Mouse (Mus musculus): ENCODE measurements around the gene Ankib1. TPM values are rescaled to one million over a fixed set of nuclear protein-coding genes. Genes with fewer than 3 reads are reported as not detected.

Ankib1 gene
- polyA plus RNA-seq (2014; fragmentation: Nextera tagmentation; extraction: Ambion mirVana) = 10.4 and 11.3 TPM in 2 replicates

- DNase-seq (ENCODE audit: low spot score) (peak; percentile 90), ATAC-seq (replicated peaks; ENCODE audit: low FRiP score) (peak; percentile 88)
- peak within 1 kb of the TSS; percentile 90 for H3K4me2 ChIP-seq
- under 1% methylated on average over 107 of the region's 109 CpGs for WGBS
- no peaks in the 10 kb centered on the region for H3K27me3 ChIP-seq (replicated peaks; ENCODE audit: control insufficient read depth, insufficient read depth, low read length)
- no peaks in the 10 kb centered on the region for H3K9me3 ChIP-seq (ENCODE audit: control insufficient read depth, low read length)
- H3K27ac ChIP-seq (ENCODE audit: low read depth, low read length) = peak within 1 kb of the TSS; percentile 92
- peaks cover 14% of the 10 kb centered on the region; the same call in 1 of the 2 replicates for H3K4me1 ChIP-seq (replicated peaks; ENCODE audit: control insufficient read depth, insufficient read depth, low read length)
- peak within 1 kb of the TSS; percentile 88 for H3K9ac ChIP-seq (ENCODE audit: low read depth, low read length)
- peak within 1 kb of the TSS; percentile 69 for H3K4me3 ChIP-seq (ENCODE audit: low read depth, low read length)
- no peaks in the 10 kb centered on the region for H3K36me3 ChIP-seq (ENCODE audit: control insufficient read depth, insufficient read depth, low read length)
These were observed at the start of gene Ankib1, which contains the start of gene Krit1 for GRCm38 (mm10) chr5:3802433-3803291. Gene Ankib1 (minus strand): TSS chr5:3802925. Gene Krit1 (plus strand): TSS chr5:3803184.

DNA sequence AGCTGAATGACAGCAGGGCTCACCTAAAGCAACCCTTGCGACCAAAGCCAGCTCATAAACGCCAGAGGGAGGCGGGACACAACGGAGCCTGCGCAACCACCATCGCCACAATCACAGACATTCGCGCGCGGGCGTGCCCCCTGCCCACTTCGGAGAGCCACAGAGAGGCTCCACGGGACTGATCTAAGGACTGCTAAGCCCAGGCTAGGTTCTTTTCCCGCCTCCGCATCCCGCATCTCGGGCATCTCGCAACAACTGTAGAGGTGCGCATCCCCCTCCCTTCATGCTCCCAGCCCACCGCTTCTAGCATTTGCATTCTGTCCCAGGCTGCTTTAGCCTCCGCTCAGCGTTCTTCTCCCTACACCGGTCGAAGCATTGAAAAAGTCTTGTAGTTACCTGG, 42.3 kb upstream of the Ankib1 start, which contains the start of gene Lrrd1:
Lrrd1 (plus strand) TSS at position 148 of the 400 bp plus-strand sequence.
- Histone ChIP-seq H3K9me3 (ENCODE audit: control insufficient read depth, low read length) (no peaks in the 10 kb centered on the region), H3K27ac (ENCODE audit: low read depth, low read length) (no peak within 1 kb of the TSS), H3K36me3 (ENCODE audit: control insufficient read depth, insufficient read depth, low read length) (no peaks in the 10 kb centered on the region), H3K4me2 (peak within 1 kb of the TSS; percentile 60), H3K9ac (ENCODE audit: low read depth, low read length) (no peak within 1 kb of the TSS), H3K4me3 (ENCODE audit: low read depth, low read length) (peak within 1 kb of the TSS; percentile 39), H3K27me3 (replicated peaks; ENCODE audit: control insufficient read depth, insufficient read depth, low read length) (peaks cover 3% of the 10 kb centered on the region; the same call in 1 of the 2 replicates), H3K4me1 (replicated peaks; ENCODE audit: control insufficient read depth, insufficient read depth, low read length) (no peaks in the 10 kb centered on the region)
- no peak; the same call in 1 of the 2 replicates for ATAC-seq (replicated peaks; ENCODE audit: low FRiP score)
- no peak for DNase-seq (ENCODE audit: low spot score)
- WGBS = 20% methylated on average over 24 of the region's 24 CpGs

DNA sequence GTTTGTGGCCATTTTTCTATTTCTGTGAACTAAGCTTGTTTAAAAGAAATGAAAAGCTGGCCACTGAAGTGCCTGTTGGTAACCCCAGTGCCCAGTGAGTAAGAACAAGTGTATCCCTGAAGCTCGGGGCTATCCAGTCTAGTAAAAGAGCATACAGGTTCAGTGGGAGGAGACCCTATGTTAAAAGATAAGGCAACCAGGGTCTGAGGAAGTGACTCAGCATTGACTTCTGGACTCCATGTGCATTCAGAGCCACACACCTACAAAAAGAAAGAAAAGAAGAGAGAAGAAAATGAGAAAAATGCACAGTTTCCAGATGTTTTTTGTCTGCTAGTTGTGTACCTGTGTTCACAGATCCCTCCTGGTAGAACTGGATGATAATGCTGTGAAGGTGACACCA, 31.4 kb upstream of the Ankib1 start:
- H3K36me3 ChIP-seq (ENCODE audit: control insufficient read depth, insufficient read depth, low read length) = peaks cover 17% of the 10 kb centered on the region; the same call in 1 of the 2 replicates
- no peaks in the 10 kb centered on the region for H3K27me3 ChIP-seq (replicated peaks; ENCODE audit: control insufficient read depth, insufficient read depth, low read length)
- no peak overlapping the region for H3K4me2 ChIP-seq
- no peaks in the 10 kb centered on the region for H3K4me1 ChIP-seq (replicated peaks; ENCODE audit: control insufficient read depth, insufficient read depth, low read length)
- ATAC-seq (replicated peaks; ENCODE audit: low FRiP score) (peak; percentile 71), DNase-seq (ENCODE audit: low spot score) (no peak)
- H3K9ac ChIP-seq (ENCODE audit: low read depth, low read length) = no peak overlapping the region
- no peaks in the 10 kb centered on the region for H3K9me3 ChIP-seq (ENCODE audit: control insufficient read depth, low read length)
- no peak overlapping the region for H3K27ac ChIP-seq (ENCODE audit: low read depth, low read length)
- 41% methylated on average over 1 of the region's 1 CpGs for WGBS
- H3K4me3 ChIP-seq (ENCODE audit: low read depth, low read length) = no peak overlapping the region

- H3K27ac ChIP-seq (ENCODE audit: low read depth, low read length) = no peak overlapping the region
- no peaks in the 10 kb centered on the region for H3K27me3 ChIP-seq (replicated peaks; ENCODE audit: control insufficient read depth, insufficient read depth, low read length)
- peaks cover 6% of the 10 kb centered on the region; the same call in 1 of the 2 replicates for H3K4me1 ChIP-seq (replicated peaks; ENCODE audit: control insufficient read depth, insufficient read depth, low read length)
- H3K9ac ChIP-seq (ENCODE audit: low read depth, low read length) = no peak overlapping the region
- H3K9me3 ChIP-seq (ENCODE audit: control insufficient read depth, low read length) = no peaks in the 10 kb centered on the region
- WGBS = 97% methylated on average over 1 of the region's 1 CpGs
- no peak overlapping the region for H3K4me3 ChIP-seq (ENCODE audit: low read depth, low read length)
- DNase-seq (ENCODE audit: low spot score) (no peak), ATAC-seq (replicated peaks; ENCODE audit: low FRiP score) (no peak)
- H3K4me2 ChIP-seq = no peak overlapping the region
- peaks cover 2% of the 10 kb centered on the region; the same call in 1 of the 2 replicates for H3K36me3 ChIP-seq (ENCODE audit: control insufficient read depth, insufficient read depth, low read length)
These were observed 5.7 kb upstream of the Ankib1 start for GRCm38 (mm10) chr5:3808472-3808871.

GRCm38 (mm10) chr5:3803292-3804165, 804 bp upstream of the Ankib1 start:
- WGBS = 1% methylated on average over 36 of the region's 36 CpGs
- Histone ChIP-seq H3K9ac (ENCODE audit: low read depth, low read length) (peak overlapping the region; percentile 88), H3K36me3 (ENCODE audit: control insufficient read depth, insufficient read depth, low read length) (no peaks in the 10 kb centered on the region), H3K4me3 (ENCODE audit: low read depth, low read length) (peak overlapping the region; percentile 69), H3K27me3 (replicated peaks; ENCODE audit: control insufficient read depth, insufficient read depth, low read length) (no peaks in the 10 kb centered on the region), H3K9me3 (ENCODE audit: control insufficient read depth, low read length) (no peaks in the 10 kb centered on the region), H3K4me1 (replicated peaks; ENCODE audit: control insufficient read depth, insufficient read depth, low read length) (peaks cover 14% of the 10 kb centered on the region; the same call in 1 of the 2 replicates), H3K27ac (ENCODE audit: low read depth, low read length) (peak overlapping the region; percentile 92), H3K4me2 (peak overlapping the region; percentile 90)
- DNase-seq (ENCODE audit: low spot score) = no peak
- ATAC-seq (replicated peaks; ENCODE audit: low FRiP score) = peak; percentile 77

- Histone ChIP-seq H3K9me3 (ENCODE audit: control insufficient read depth, low read length) (no peaks in the 10 kb centered on the region), H3K27me3 (replicated peaks; ENCODE audit: control insufficient read depth, insufficient read depth, low read length) (no peaks in the 10 kb centered on the region), H3K36me3 (ENCODE audit: control insufficient read depth, insufficient read depth, low read length) (no peaks in the 10 kb centered on the region), H3K4me2 (peak overlapping the region; percentile 90), H3K4me1 (replicated peaks; ENCODE audit: control insufficient read depth, insufficient read depth, low read length) (peaks cover 14% of the 10 kb centered on the region; the same call in 1 of the 2 replicates), H3K27ac (ENCODE audit: low read depth, low read length) (peak overlapping the region; percentile 92; the same call in 1 of the 2 replicates), H3K9ac (ENCODE audit: low read depth, low read length) (peak overlapping the region; percentile 88), H3K4me3 (ENCODE audit: low read depth, low read length) (peak overlapping the region; percentile 69)
- ATAC-seq (replicated peaks; ENCODE audit: low FRiP score) (peak; percentile 1; the same call in 1 of the 2 replicates), DNase-seq (ENCODE audit: low spot score) (no peak)
- WGBS = 7% methylated on average over 18 of the region's 18 CpGs
These were observed 873 bp downstream of the Ankib1 start for GRCm38 (mm10) chr5:3801672-3802432.

GRCm38 (mm10) chr5:3800881-3801280, 1.8 kb downstream of the Ankib1 start:
- no peaks in the 10 kb centered on the region for H3K9me3 ChIP-seq (ENCODE audit: control insufficient read depth, low read length)
- WGBS = 78% methylated on average over 4 of the region's 4 CpGs
- H3K4me3 ChIP-seq (ENCODE audit: low read depth, low read length) = no peak overlapping the region
- H3K27ac ChIP-seq (ENCODE audit: low read depth, low read length) = no peak overlapping the region
- H3K4me2 ChIP-seq = peak overlapping the region; percentile 52; the same call in 1 of the 2 replicates
- no peaks in the 10 kb centered on the region for H3K36me3 ChIP-seq (ENCODE audit: control insufficient read depth, insufficient read depth, low read length)
- H3K27me3 ChIP-seq (replicated peaks; ENCODE audit: control insufficient read depth, insufficient read depth, low read length) = no peaks in the 10 kb centered on the region
- H3K4me1 ChIP-seq (replicated peaks; ENCODE audit: control insufficient read depth, insufficient read depth, low read length) = peaks cover 14% of the 10 kb centered on the region; the same call in 1 of the 2 replicates
- no peak overlapping the region for H3K9ac ChIP-seq (ENCODE audit: low read depth, low read length)
- DNase-seq (ENCODE audit: low spot score) (no peak), ATAC-seq (replicated peaks; ENCODE audit: low FRiP score) (no peak)

Measured in liver, embryonic 11.5 days (tissue).